In the genomic region with DNA sequence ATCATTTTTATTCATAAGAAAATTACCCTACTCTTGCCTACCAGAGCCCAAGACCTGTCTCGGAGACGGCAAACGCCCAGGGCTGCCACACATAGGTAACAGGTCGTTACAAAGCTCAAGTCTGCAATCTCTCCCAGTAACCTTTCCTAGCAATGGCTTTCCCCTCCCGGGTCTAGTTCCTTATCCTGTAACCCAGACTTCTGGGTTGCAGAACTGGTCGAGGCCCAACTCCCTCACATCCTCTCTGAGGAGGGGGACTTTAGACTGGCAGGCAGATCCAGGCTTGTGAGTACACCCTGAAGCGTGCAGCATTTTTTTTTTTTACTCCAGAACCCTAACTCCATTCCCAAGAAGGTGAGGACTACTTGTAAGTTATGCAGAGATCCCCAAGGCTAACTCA, we compare ENCODE assay signal across 7 mouse cellular contexts. TPM values are rescaled to one million over a fixed set of nuclear protein-coding genes. Genes with fewer than 3 reads are reported as not detected.
DNase-seq lines count a peak whose midpoint lies in the region; ATAC-seq lines count a peak whose summit lies in the region.
"Not testable (repeated sequence)": the region's sequence is repeated elsewhere in the genome, so short reads cannot be mapped to it uniquely, and the experiment has no call there.

No protein-coding gene starts in this region.

- H3K4me3 ChIP-seq in forebrain, embryonic 11.5 days (ENCODE audit: low read depth, low read length), result peak overlapping the region; percentile 76
- peak overlapping the region; percentile 76 for H3K4me3 ChIP-seq in heart, embryonic 15.5 days
- peak overlapping the region; percentile 60 for H3K4me3 ChIP-seq in intestine, embryonic 15.5 days (replicated peaks)
- H3K4me3 ChIP-seq in limb, embryonic 15.5 days, result peak overlapping the region; percentile 70
- H3K4me3 ChIP-seq in megakaryocyte, embryonic 14.5 days (replicated peaks), result peak overlapping the region; percentile 71
- peak overlapping the region; percentile 71 for H3K4me3 ChIP-seq in neural tube, embryonic 13.5 days

- not testable (repeated sequence) for H3K27me3 ChIP-seq in forebrain, embryonic 11.5 days (ENCODE audit: control insufficient read depth, insufficient read depth, low read length); heart, embryonic 15.5 days; intestine, embryonic 15.5 days (replicated peaks); limb, embryonic 15.5 days; megakaryocyte, embryonic 14.5 days (replicated peaks); neural tube, embryonic 13.5 days

- H3K9me3 ChIP-seq in forebrain, embryonic 11.5 days (ENCODE audit: control insufficient read depth, low read length); heart, embryonic 15.5 days (replicated peaks); intestine, embryonic 15.5 days; limb, embryonic 15.5 days; megakaryocyte, embryonic 14.5 days; neural tube, embryonic 13.5 days: not testable (repeated sequence)

- DNase-seq in R1 (ENCODE audit: low read depth, low spot score), result peak; percentile 48
- DNase-seq in forebrain, embryonic 11.5 days (ENCODE audit: low spot score), result peak; percentile 45

- H3K4me1 ChIP-seq in forebrain, embryonic 11.5 days (replicated peaks; ENCODE audit: control insufficient read depth, insufficient read depth, low read length); intestine, embryonic 15.5 days (replicated peaks): not testable (repeated sequence)
- peaks cover 22% of the 10 kb centered on the region for H3K4me1 ChIP-seq in heart, embryonic 15.5 days (replicated peaks)
- peaks cover 16% of the 10 kb centered on the region for H3K4me1 ChIP-seq in limb, embryonic 15.5 days
- H3K4me1 ChIP-seq in megakaryocyte, embryonic 14.5 days, result peaks cover 37% of the 10 kb centered on the region
- H3K4me1 ChIP-seq in neural tube, embryonic 13.5 days (replicated peaks), result peaks cover 27% of the 10 kb centered on the region

- ATAC-seq in forebrain, embryonic 11.5 days (replicated peaks; ENCODE audit: low FRiP score); heart, embryonic 15.5 days (replicated peaks; ENCODE audit: insufficient number of reproducible peaks, insufficient read depth, low FRiP score, low read depth); intestine, embryonic 15.5 days; limb, embryonic 15.5 days (ENCODE audit: insufficient number of reproducible peaks, low FRiP score, low TSS enrichment, low read depth); neural tube, embryonic 13.5 days (ENCODE audit: low read depth): not testable (repeated sequence)

- peak overlapping the region; percentile 84; the same call in 1 of the 2 replicates for H3K4me2 ChIP-seq in forebrain, embryonic 11.5 days (ENCODE audit: low read depth, low read length, severe bottlenecking)
- peak overlapping the region; percentile 94 for H3K4me2 ChIP-seq in heart, embryonic 15.5 days
- peak overlapping the region; percentile 79 for H3K4me2 ChIP-seq in intestine, embryonic 15.5 days (replicated peaks)
- peak overlapping the region; percentile 95 for H3K4me2 ChIP-seq in limb, embryonic 15.5 days
- peak overlapping the region; percentile 75 for H3K4me2 ChIP-seq in neural tube, embryonic 13.5 days

- 62% methylated on average over 7 of the region's 7 CpGs for WGBS in forebrain, embryonic 11.5 days
- 54% methylated on average over 7 of the region's 7 CpGs for WGBS in heart, embryonic 15.5 days
- 53% methylated on average over 7 of the region's 7 CpGs for WGBS in intestine, embryonic 15.5 days
- WGBS in limb, embryonic 15.5 days, result 38% methylated on average over 7 of the region's 7 CpGs
- 57% methylated on average over 7 of the region's 7 CpGs for WGBS in neural tube, embryonic 13.5 days

- H3K36me3 ChIP-seq in forebrain, embryonic 11.5 days (ENCODE audit: control insufficient read depth, insufficient read depth, low read length); heart, embryonic 15.5 days; intestine, embryonic 15.5 days; limb, embryonic 15.5 days; megakaryocyte, embryonic 14.5 days (replicated peaks; ENCODE audit: low read length); neural tube, embryonic 13.5 days: not testable (repeated sequence)

- not testable (repeated sequence) for H3K27ac ChIP-seq in forebrain, embryonic 11.5 days (ENCODE audit: low read depth, low read length); heart, embryonic 15.5 days; intestine, embryonic 15.5 days; limb, embryonic 15.5 days; neural tube, embryonic 13.5 days (replicated peaks)

- not testable (repeated sequence) for H3K9ac ChIP-seq in forebrain, embryonic 11.5 days (ENCODE audit: low read length); intestine, embryonic 15.5 days
- H3K9ac ChIP-seq in heart, embryonic 15.5 days, result peak overlapping the region; percentile 84
- peak overlapping the region; percentile 61; the same call in 1 of the 2 replicates for H3K9ac ChIP-seq in limb, embryonic 15.5 days
- peak overlapping the region; percentile 81 for H3K9ac ChIP-seq in neural tube, embryonic 13.5 days

RNA-seq across cellular contexts. Expression of gene Dynlt1b, which starts 46.0 kb away (rescaled TPM):
- polyA plus RNA-seq in forebrain, embryonic 11.5 days (2014; fragmentation: Nextera tagmentation; extraction: Ambion mirVana), result 530 and 544 TPM in 2 replicates
- polyA plus RNA-seq in heart, embryonic 15.5 days (2015; fragmentation: Nextera tagmentation; extraction: Ambion mirVana), result 361 and 375 TPM in 2 replicates
- polyA plus RNA-seq in intestine, embryonic 15.5 days (2015; fragmentation: Nextera tagmentation; extraction: Ambion mirVana), result 524 and 531 TPM in 2 replicates
- polyA plus RNA-seq in limb, embryonic 15.5 days (2015; fragmentation: Nextera tagmentation; extraction: Ambion mirVana), result 351 and 375 TPM in 2 replicates
- 10.9 and 24.4 TPM in 2 replicates for polyA plus RNA-seq in megakaryocyte, embryonic 14.5 days (2012; ENCODE audit: insufficient read depth, low replicate concordance)
- polyA plus RNA-seq in neural tube, embryonic 13.5 days (2015; fragmentation: Nextera tagmentation; extraction: Ambion mirVana), result 1,347 and 1,481 TPM in 2 replicates

Comparison
In these comparisons a context has a peak if more than half of its experiments do, and no peak if none do; other contexts are left out.
1. RNA of gene Dynlt1b, which starts 46.0 kb away (polyA plus RNA-seq): 1,347 to 1,481 TPM in neural tube, embryonic 13.5 days, 530 to 544 TPM in forebrain, embryonic 11.5 days, 524 to 531 TPM in intestine, embryonic 15.5 days, 351 to 375 TPM in limb, embryonic 15.5 days and 361 to 375 TPM in heart, embryonic 15.5 days; 10.9 to 24.4 TPM in megakaryocyte, embryonic 14.5 days; every median in the first group is over 10 times any median in the second.
2. Peak in every context shown above with its lines, with median percentiles within 50 percentile points of each other: H3K4me2 ChIP-seq and H3K4me3 ChIP-seq.